21 mouse cellular contexts compared by ENCODE assay signal in genomic region chr14:67990271-67990670, GRCm38 (mm10).
DNase-seq lines count a peak whose midpoint lies in the region; TF ChIP-seq lines count a peak whose summit lies in the region.
"Had no signal": no experiment of that assay in that cellular context is flagged by ENCODE, and none has a peak within 500 bp of the region (broad histone marks: within the 10 kb centered on the region; RNA-seq: fewer than 3 reads in every experiment).

No protein-coding gene starts in this region.

- TF ChIP-seq POLR2A in ES-Bruce4 (IDR thresholded peaks at IDR 0.05; ENCODE audit: insufficient read depth, low read length), result no peak

- H3K27ac ChIP-seq in ES-Bruce4 (ENCODE audit: insufficient read depth, low read length), result no peak overlapping the region
- peak overlapping the region; percentile 1; the same call in 1 of the 2 replicates for H3K27ac ChIP-seq in ES-E14 (ENCODE audit: insufficient read depth, low read depth, low read length, poor library complexity, severe bottlenecking)
- H3K27ac ChIP-seq: embryonic facial prominence, embryonic 13.5 days; embryonic facial prominence, embryonic 15.5 days; forebrain, embryonic 10.5 days; forebrain, embryonic 12.5 days had no signal

- TF ChIP-seq CTCF in ES-Bruce4 (IDR thresholded peaks at IDR 0.05; ENCODE audit: low read depth, low read length), result no peak

- H3K9ac ChIP-seq in ES-Bruce4 (ENCODE audit: low read depth, poor library complexity, severe bottlenecking), result no peak overlapping the region
- no peak overlapping the region for H3K9ac ChIP-seq in ES-E14 (ENCODE audit: insufficient read depth, low read depth, low read length, poor library complexity, severe bottlenecking)
- H3K9ac ChIP-seq: embryonic facial prominence, embryonic 13.5 days; embryonic facial prominence, embryonic 15.5 days; forebrain, embryonic 12.5 days had no signal

- peaks cover 3% of the 10 kb centered on the region for H3K4me1 ChIP-seq in ES-Bruce4 (ENCODE audit: control insufficient read depth, insufficient read depth, low read length)
- H3K4me1 ChIP-seq in ES-E14 (ENCODE audit: control insufficient read depth in 2 of 2, insufficient read depth in 2 of 2, low read length in 2 of 2, poor library complexity in 1 of 2), result peaks cover 0 to 4% of the 10 kb centered on the region in 2 experiments; a peak in 1 of 4 replicates
- H3K4me1 ChIP-seq: embryonic facial prominence, embryonic 15.5 days had no signal

- DNase-seq in ES-E14 (ENCODE audit: low read depth, low spot score), result peak; percentile 52
- peak; percentile 60 for DNase-seq in R1 (ENCODE audit: low read depth, low spot score)
- DNase-seq in cerebellum, adult 8-10 months, result no peak
- DNase-seq in urinary bladder, postnatal 4 days (ENCODE audit: low spot score in 2 of 2), result no peak
- DNase-seq in adrenal gland, postnatal 36 days, result no peak
- DNase-seq in heart, adult 11 months, result no peak
- DNase-seq: adrenal gland, adult 2 months; adrenal gland, postnatal 10 days; adrenal gland, postnatal 25 days; cerebellum, adult 11-12 months; cerebellum, adult 2 months; cerebellum, adult 9-11 months; cerebellum, postnatal 14 days; cerebellum, postnatal 36 days; embryo, embryonic 11 days had no signal

- in situ Hi-C loops in ES-E14 (cut with MboI; ENCODE audit: low sequenced_read_pairs in 2 of 2, unreplicated experiment in 2 of 2), result loop anchor here in 1 of 2 experiments (10.0 to 25.0 kb wide), 2 partner anchors 155 to 497 kb away; no protein-coding TSS in a partner anchor

- TF ChIP-seq EP300 in ES-Bruce4 (IDR thresholded peaks at IDR 0.05; ENCODE audit: insufficient read depth, low read depth, low read length), result 0 out of 2 replicates have a peak, but pooled peaks have one; percentile 32

- no peaks in the 10 kb centered on the region for H3K27me3 ChIP-seq in ES-Bruce4 (ENCODE audit: control insufficient read depth, insufficient read depth, low read length, poor library complexity, severe bottlenecking)
- H3K27me3 ChIP-seq: embryonic facial prominence, embryonic 15.5 days; forebrain, embryonic 12.5 days had no signal

- H3K36me3 ChIP-seq in ES-Bruce4 (ENCODE audit: control insufficient read depth, insufficient read depth, low read length, poor library complexity, severe bottlenecking) (no peaks in the 10 kb centered on the region), ES-E14 (ENCODE audit: control insufficient read depth, insufficient read depth, low read length, poor library complexity, severe bottlenecking) (no peaks in the 10 kb centered on the region)
- H3K36me3 ChIP-seq: embryonic facial prominence, embryonic 13.5 days; embryonic facial prominence, embryonic 15.5 days; forebrain, embryonic 10.5 days; forebrain, embryonic 12.5 days had no signal

- H3K4me3 ChIP-seq in ES-Bruce4 (ENCODE audit: low read depth, low read length) (no peak overlapping the region), ES-E14 (ENCODE audit: insufficient read depth in 1 of 2, low read depth in 1 of 2, low read length in 2 of 2, poor library complexity in 1 of 2, severe bottlenecking in 1 of 2) (no peak overlapping the region)
- H3K4me3 ChIP-seq: embryonic facial prominence, embryonic 13.5 days; embryonic facial prominence, embryonic 15.5 days; erythroblast, embryonic 14.5 days; forebrain, embryonic 10.5 days; forebrain, embryonic 12.5 days had no signal

- peaks cover 4% of the 10 kb centered on the region; the same call in 1 of the 2 replicates for H3K9me3 ChIP-seq in ES-Bruce4 (replicated peaks; ENCODE audit: control insufficient read depth, insufficient read depth, low read length, poor library complexity, severe bottlenecking)
- H3K9me3 ChIP-seq in ES-E14 (ENCODE audit: control insufficient read depth, insufficient read depth, low read depth, low read length), result no peaks in the 10 kb centered on the region
- H3K9me3 ChIP-seq: embryonic facial prominence, embryonic 13.5 days; embryonic facial prominence, embryonic 15.5 days; forebrain, embryonic 10.5 days had no signal

TF ChIP-seq in ES-E14, 5 proteins besides CTCF, POLR2A, EP300 and RAD21:
- TF ChIP-seq HCFC1 (IDR thresholded peaks at IDR 0.05; ENCODE audit: borderline replicate concordance, insufficient read depth, low read length) (no peak), ZNF384 (IDR thresholded peaks at IDR 0.05; ENCODE audit: low read depth, low read length) (no peak), MAFK (IDR thresholded peaks at IDR 0.05; ENCODE audit: insufficient read depth, low read depth, low read length) (no peak), ZC3H11A (IDR thresholded peaks at IDR 0.05; ENCODE audit: borderline replicate concordance, low read depth, low read length) (no peak), CHD2 (IDR thresholded peaks at IDR 0.05; ENCODE audit: low read depth, low read length) (no peak)

Comparison
In these comparisons a context has a peak if more than half of its experiments do, and no peak if none do; other contexts are left out.
1. DNase-seq: peak in ES-E14 (single experiment) and R1 (single experiment); none in cerebellum, adult 8-10 months (single experiment), urinary bladder, postnatal 4 days (0 of 2), adrenal gland, postnatal 36 days (0 of 2) and heart, adult 11 months (single experiment).